Comparison of ENCODE assay signal across 13 mouse cellular contexts in the genomic region with DNA sequence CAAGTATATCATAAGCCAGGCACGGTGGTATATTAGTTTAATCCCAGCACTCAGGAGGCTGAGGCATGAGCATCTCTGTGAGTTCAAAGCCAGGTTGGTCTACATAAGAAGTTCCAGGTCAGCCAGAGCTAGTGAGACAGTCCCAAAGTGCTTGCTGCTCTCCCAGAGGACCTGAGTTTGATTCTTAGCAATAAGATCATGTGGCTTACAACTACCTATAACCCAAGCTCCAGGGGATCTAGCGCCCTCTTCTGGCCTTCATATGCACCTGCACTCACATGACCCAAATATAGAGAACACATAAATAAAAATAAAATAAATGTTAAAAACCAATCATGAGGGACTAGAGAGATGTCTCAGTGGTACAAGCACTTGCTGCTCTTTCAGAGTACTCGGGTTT. TPM values are rescaled to one million over a fixed set of nuclear protein-coding genes. Genes with fewer than 3 reads are reported as not detected.
DNase-seq lines count a peak whose midpoint lies in the region; ATAC-seq and TF ChIP-seq lines count a peak whose summit lies in the region.
"Had no signal": no experiment of that assay in that cellular context is flagged by ENCODE, and none has a peak within 500 bp of the region (broad histone marks: within the 10 kb centered on the region; RNA-seq: fewer than 3 reads in every experiment).

No protein-coding gene starts in this region.

- H3K9ac ChIP-seq in hindbrain, postnatal 0 days (replicated peaks; ENCODE audit: low read length), result no peak overlapping the region
- no peak overlapping the region for H3K9ac ChIP-seq in hindbrain, embryonic 14.5 days
- H3K9ac ChIP-seq in midbrain, postnatal 0 days (replicated peaks; ENCODE audit: low read length, poor library complexity, severe bottlenecking), result no peak overlapping the region
- no peak overlapping the region for H3K9ac ChIP-seq in midbrain, embryonic 16.5 days (ENCODE audit: low read depth, low read length)
- H3K9ac ChIP-seq: limb, embryonic 15.5 days; neural tube, embryonic 12.5 days had no signal

- no peak overlapping the region for H3K27ac ChIP-seq in hindbrain, postnatal 0 days
- H3K27ac ChIP-seq in hindbrain, embryonic 14.5 days, result no peak overlapping the region
- H3K27ac ChIP-seq in midbrain, postnatal 0 days (ENCODE audit: low read depth, low read length), result no peak overlapping the region
- no peak overlapping the region for H3K27ac ChIP-seq in midbrain, embryonic 16.5 days (ENCODE audit: low read length)
- no peak overlapping the region for H3K27ac ChIP-seq in limb, embryonic 10.5 days
- H3K27ac ChIP-seq: limb, embryonic 15.5 days; neural tube, embryonic 12.5 days had no signal

- no peak overlapping the region for H3K4me3 ChIP-seq in hindbrain, postnatal 0 days (ENCODE audit: low read length)
- no peak overlapping the region for H3K4me3 ChIP-seq in hindbrain, embryonic 14.5 days (replicated peaks; ENCODE audit: low read length)
- no peak overlapping the region for H3K4me3 ChIP-seq in midbrain, postnatal 0 days (ENCODE audit: low read depth, low read length)
- no peak overlapping the region for H3K4me3 ChIP-seq in midbrain, embryonic 16.5 days (ENCODE audit: low read depth, low read length)
- no peak overlapping the region for H3K4me3 ChIP-seq in limb, embryonic 10.5 days
- H3K4me3 ChIP-seq: limb, embryonic 15.5 days; neural tube, embryonic 12.5 days had no signal

- no peak for ATAC-seq in hindbrain, postnatal 0 days
- no peak for ATAC-seq in hindbrain, embryonic 14.5 days (ENCODE audit: low FRiP score)
- no peak for ATAC-seq in midbrain, postnatal 0 days (ENCODE audit: low FRiP score)
- ATAC-seq in midbrain, embryonic 16.5 days, result no peak

- H3K27me3 ChIP-seq in hindbrain, postnatal 0 days (ENCODE audit: insufficient read depth, low read length), result no peaks in the 10 kb centered on the region
- no peaks in the 10 kb centered on the region for H3K27me3 ChIP-seq in hindbrain, embryonic 14.5 days (ENCODE audit: control insufficient read depth, insufficient read depth, low read length)
- H3K27me3 ChIP-seq in midbrain, postnatal 0 days (ENCODE audit: insufficient read depth, low read length), result no peaks in the 10 kb centered on the region
- H3K27me3 ChIP-seq in midbrain, embryonic 16.5 days (ENCODE audit: control insufficient read depth, insufficient read depth, low read depth, low read length), result no peaks in the 10 kb centered on the region
- no peaks in the 10 kb centered on the region for H3K27me3 ChIP-seq in limb, embryonic 10.5 days (ENCODE audit: low read depth, poor library complexity, severe bottlenecking)
- H3K27me3 ChIP-seq: limb, embryonic 15.5 days; neural tube, embryonic 12.5 days had no signal

- no peaks in the 10 kb centered on the region for H3K4me1 ChIP-seq in hindbrain, postnatal 0 days (ENCODE audit: insufficient read depth, low read length)
- H3K4me1 ChIP-seq in hindbrain, embryonic 14.5 days (replicated peaks; ENCODE audit: control insufficient read depth, insufficient read depth, low read length), result no peaks in the 10 kb centered on the region
- no peaks in the 10 kb centered on the region for H3K4me1 ChIP-seq in midbrain, postnatal 0 days (ENCODE audit: insufficient read depth, low read length)
- no peaks in the 10 kb centered on the region for H3K4me1 ChIP-seq in midbrain, embryonic 16.5 days (ENCODE audit: control insufficient read depth, insufficient read depth, low read length)
- H3K4me1 ChIP-seq in limb, embryonic 10.5 days, result no peaks in the 10 kb centered on the region
- H3K4me1 ChIP-seq: limb, embryonic 15.5 days; neural tube, embryonic 12.5 days had no signal

- no peaks in the 10 kb centered on the region for H3K36me3 ChIP-seq in hindbrain, postnatal 0 days (ENCODE audit: insufficient read depth, low read length)
- no peaks in the 10 kb centered on the region for H3K36me3 ChIP-seq in hindbrain, embryonic 14.5 days (replicated peaks; ENCODE audit: control insufficient read depth, insufficient read depth)
- no peaks in the 10 kb centered on the region for H3K36me3 ChIP-seq in midbrain, postnatal 0 days (ENCODE audit: insufficient read depth, low read length)
- H3K36me3 ChIP-seq in midbrain, embryonic 16.5 days (ENCODE audit: control insufficient read depth, insufficient read depth, low read length), result no peaks in the 10 kb centered on the region
- H3K36me3 ChIP-seq in limb, embryonic 10.5 days, result no peaks in the 10 kb centered on the region
- H3K36me3 ChIP-seq: limb, embryonic 15.5 days; neural tube, embryonic 12.5 days had no signal

- TF ChIP-seq CTCF in hindbrain, postnatal 0 days (IDR thresholded peaks at IDR 0.05; ENCODE audit: low read depth), result peak; percentile 44
- TF ChIP-seq CTCF in midbrain, postnatal 0 days (IDR thresholded peaks at IDR 0.05), result peak; percentile 30

- DNase-seq in hindbrain, postnatal 0 days (ENCODE audit: low spot score), result no peak
- DNase-seq in hindbrain, embryonic 14.5 days (ENCODE audit: low spot score), result no peak
- no peak for DNase-seq in midbrain, postnatal 0 days (ENCODE audit: low spot score)
- DNase-seq in ES-CJ7 (ENCODE audit: low read depth, low spot score), result peak; percentile 44
- DNase-seq in induced T-regulatory cell, adult 2 months (ENCODE audit: low read depth), result peak; percentile 53
- DNase-seq in thymus, adult 18-20 months, result no peak
- no peak for DNase-seq in limb, embryonic 10.5 days (ENCODE audit: low spot score)
- DNase-seq: adrenal gland, postnatal 10 days; cerebellum, adult 11 months; layer of hippocampus, postnatal 36 days had no signal

- no peak overlapping the region for H3K4me2 ChIP-seq in hindbrain, postnatal 0 days (ENCODE audit: low read depth, low read length)
- H3K4me2 ChIP-seq in hindbrain, embryonic 14.5 days (replicated peaks), result no peak overlapping the region
- no peak overlapping the region for H3K4me2 ChIP-seq in midbrain, postnatal 0 days (ENCODE audit: low read depth, low read length, poor library complexity, severe bottlenecking)
- H3K4me2 ChIP-seq in midbrain, embryonic 16.5 days (ENCODE audit: low read length), result no peak overlapping the region
- H3K4me2 ChIP-seq: limb, embryonic 15.5 days; neural tube, embryonic 12.5 days had no signal

- H3K9me3 ChIP-seq in hindbrain, postnatal 0 days (ENCODE audit: low read length), result no peaks in the 10 kb centered on the region
- H3K9me3 ChIP-seq in hindbrain, embryonic 14.5 days (ENCODE audit: control insufficient read depth, low read length), result no peaks in the 10 kb centered on the region
- H3K9me3 ChIP-seq in midbrain, postnatal 0 days (ENCODE audit: low read length), result no peaks in the 10 kb centered on the region
- no peaks in the 10 kb centered on the region for H3K9me3 ChIP-seq in midbrain, embryonic 16.5 days (replicated peaks; ENCODE audit: control insufficient read depth, low read length, poor library complexity, severe bottlenecking)
- no peaks in the 10 kb centered on the region for H3K9me3 ChIP-seq in limb, embryonic 10.5 days (replicated peaks)
- H3K9me3 ChIP-seq: limb, embryonic 15.5 days; neural tube, embryonic 12.5 days had no signal

- 70% methylated on average over 3 of the region's 3 CpGs for WGBS in hindbrain, postnatal 0 days
- 71% methylated on average over 3 of the region's 3 CpGs for WGBS in hindbrain, embryonic 14.5 days
- WGBS in midbrain, postnatal 0 days, result 68% methylated on average over 3 of the region's 3 CpGs
- 67% methylated on average over 3 of the region's 3 CpGs for WGBS in midbrain, embryonic 16.5 days
- 70% methylated on average over 3 of the region's 3 CpGs for WGBS in limb, embryonic 10.5 days

RNA-seq across cellular contexts. Expression of gene Rexo2, which starts 21.5 kb away (rescaled TPM):
- total RNA-seq in hindbrain, postnatal 0 days (2014; rRNA removed), result 32.5 and 46.5 TPM in 2 replicates
- 93.1 and 94.6 TPM in 2 replicates for polyA plus RNA-seq in hindbrain, postnatal 0 days (2015; fragmentation: Nextera tagmentation; extraction: Ambion mirVana)
- 83.7 and 98.8 TPM in 2 replicates for polyA plus RNA-seq in hindbrain, embryonic 14.5 days (2014; fragmentation: Nextera tagmentation; extraction: Ambion mirVana)
- total RNA-seq in midbrain, postnatal 0 days (2014; rRNA removed), result 53.8 and 64.0 TPM in 2 replicates
- 92.2 and 96.4 TPM in 2 replicates for polyA plus RNA-seq in midbrain, postnatal 0 days (2015; fragmentation: Nextera tagmentation; extraction: Ambion mirVana)
- polyA plus RNA-seq in midbrain, embryonic 16.5 days (2015; fragmentation: Nextera tagmentation; extraction: Ambion mirVana), result 119 and 120 TPM in 2 replicates
- polyA plus RNA-seq in limb, embryonic 10.5 days (2016; fragmentation: Nextera tagmentation; extraction: Ambion mirVana), result 95.8 and 123 TPM in 2 replicates

RNA-seq across cellular contexts. Expression of gene Rbm7, which starts 36.2 kb away (rescaled TPM):
- total RNA-seq in hindbrain, postnatal 0 days (2014; rRNA removed), result 41.3 and 51.5 TPM in 2 replicates
- polyA plus RNA-seq in hindbrain, postnatal 0 days (2015; fragmentation: Nextera tagmentation; extraction: Ambion mirVana), result 74.4 and 83.3 TPM in 2 replicates
- polyA plus RNA-seq in hindbrain, embryonic 14.5 days (2014; fragmentation: Nextera tagmentation; extraction: Ambion mirVana), result 78.8 and 80.7 TPM in 2 replicates
- 36.9 and 55.5 TPM in 2 replicates for total RNA-seq in midbrain, postnatal 0 days (2014; rRNA removed)
- polyA plus RNA-seq in midbrain, postnatal 0 days (2015; fragmentation: Nextera tagmentation; extraction: Ambion mirVana), result 70.8 and 71.2 TPM in 2 replicates
- polyA plus RNA-seq in midbrain, embryonic 16.5 days (2015; fragmentation: Nextera tagmentation; extraction: Ambion mirVana), result 73.8 and 82.6 TPM in 2 replicates
- 119 and 123 TPM in 2 replicates for polyA plus RNA-seq in limb, embryonic 10.5 days (2016; fragmentation: Nextera tagmentation; extraction: Ambion mirVana)

RNA-seq across cellular contexts. Expression of gene Gm5617, which starts 36.4 kb away (rescaled TPM):
- 16.2 and 32.2 TPM in 2 replicates for total RNA-seq in hindbrain, postnatal 0 days (2014; rRNA removed)
- 30.8 and 31.3 TPM in 2 replicates for polyA plus RNA-seq in hindbrain, postnatal 0 days (2015; fragmentation: Nextera tagmentation; extraction: Ambion mirVana)
- 19.1 and 28.4 TPM in 2 replicates for polyA plus RNA-seq in hindbrain, embryonic 14.5 days (2014; fragmentation: Nextera tagmentation; extraction: Ambion mirVana)
- total RNA-seq in midbrain, postnatal 0 days (2014; rRNA removed), result 13.4 and 19.0 TPM in 2 replicates
- 22.6 and 27.7 TPM in 2 replicates for polyA plus RNA-seq in midbrain, postnatal 0 days (2015; fragmentation: Nextera tagmentation; extraction: Ambion mirVana)
- 21.0 and 21.5 TPM in 2 replicates for polyA plus RNA-seq in midbrain, embryonic 16.5 days (2015; fragmentation: Nextera tagmentation; extraction: Ambion mirVana)
- 23.5 and 26.9 TPM in 2 replicates for polyA plus RNA-seq in limb, embryonic 10.5 days (2016; fragmentation: Nextera tagmentation; extraction: Ambion mirVana)

Comparison
In these comparisons a context has a peak if more than half of its experiments do, and no peak if none do; other contexts are left out.
1. DNase-seq: peak in ES-CJ7 (single experiment) and induced T-regulatory cell, adult 2 months (single experiment); none in hindbrain, postnatal 0 days (single experiment), hindbrain, embryonic 14.5 days (single experiment), midbrain, postnatal 0 days (single experiment), thymus, adult 18-20 months (0 of 2) and limb, embryonic 10.5 days (single experiment).